In the genomic region with DNA sequence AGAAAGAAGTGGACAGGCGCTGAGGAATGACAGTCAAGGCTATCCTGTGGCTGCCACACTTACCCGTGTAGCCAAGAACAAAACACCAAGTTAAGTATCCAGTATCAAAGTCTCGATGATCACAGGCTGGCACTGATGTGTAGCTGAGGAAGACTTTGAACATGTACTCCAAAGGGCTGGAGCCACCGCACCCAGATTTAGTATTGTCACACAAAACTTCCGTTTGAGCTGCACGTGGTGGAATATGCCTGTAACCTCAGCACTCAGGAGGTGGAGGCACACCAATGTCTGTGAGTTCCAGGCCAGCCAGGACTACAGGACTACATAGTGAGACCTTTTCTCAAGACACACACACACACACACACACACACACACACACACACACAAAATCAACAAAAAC, we compare ENCODE assay signal across 19 mouse cellular contexts.
"Had no signal": no experiment of that assay in that cellular context is flagged by ENCODE, and none has a peak within 500 bp of the region (broad histone marks: within the 10 kb centered on the region; RNA-seq: fewer than 3 reads in every experiment).

No protein-coding gene starts in this region.

- H3K4me2 ChIP-seq: lung, embryonic 14.5 days; midbrain, embryonic 11.5 days; midbrain, embryonic 13.5 days; midbrain, embryonic 15.5 days; neural tube, embryonic 13.5 days; neural tube, embryonic 15.5 days; stomach, embryonic 15.5 days had no signal

- ATAC-seq: midbrain, embryonic 13.5 days; midbrain, embryonic 15.5 days had no signal

- H3K4me3 ChIP-seq: megakaryocyte, embryonic 14.5 days; midbrain, embryonic 13.5 days; midbrain, embryonic 15.5 days; neural tube, embryonic 13.5 days; neural tube, embryonic 15.5 days; stomach, embryonic 15.5 days had no signal

- H3K27me3 ChIP-seq: megakaryocyte, embryonic 14.5 days; midbrain, embryonic 13.5 days; midbrain, embryonic 15.5 days; neural tube, embryonic 13.5 days; neural tube, embryonic 15.5 days; stomach, embryonic 15.5 days had no signal

- H3K9ac ChIP-seq: lung, embryonic 14.5 days; midbrain, embryonic 13.5 days; midbrain, embryonic 15.5 days; neural tube, embryonic 13.5 days; neural tube, embryonic 15.5 days; stomach, embryonic 15.5 days had no signal

- DNase-seq: lung, adult 18-20 months; lung, embryonic 14.5 days; lung, postnatal 14 days; lung, postnatal 36 days; retina, postnatal 1 day; right cerebral cortex, adult 18-20 months; right cerebral cortex, postnatal 25 days; right cerebral cortex, postnatal 4 days; thymus, adult 2 months; thymus, postnatal 25 days; thymus, postnatal 4 days had no signal

- H3K9me3 ChIP-seq: megakaryocyte, embryonic 14.5 days; midbrain, embryonic 13.5 days; midbrain, embryonic 15.5 days; neural tube, embryonic 13.5 days; neural tube, embryonic 15.5 days; stomach, embryonic 15.5 days had no signal

- H3K27ac ChIP-seq: macrophage; midbrain, embryonic 13.5 days; midbrain, embryonic 15.5 days; neural tube, embryonic 13.5 days; neural tube, embryonic 15.5 days had no signal
